Mouse (Mus musculus) hindbrain, embryonic 10.5 days (tissue): ENCODE measurements at regions not wholly inside any gene's neighbourhood (a gene's known extent, or its start where the extent isn't known, plus 50 kb on each side); places are given as distances from the start of the nearest gene placed in this dataset.
"Not testable (repeated sequence)": the region's sequence is repeated elsewhere in the genome, so short reads cannot be mapped to it uniquely, and the experiment has no call there.

Source experiments
- DNase-seq: peaks from one replicate; pipeline ENCODE4 v3.0.0-alpha.2; 2017; ENCODE audit warnings: low spot score
- H3K27ac ChIP-seq: fragments of 300-500 bp; sonication (generic); 2 replicates; pipeline ENCODE4 v1.5.1; 2016; ENCODE audit warnings: mild to moderate bottlenecking, moderate library complexity
- H3K27me3 ChIP-seq: fragments of 300-500 bp; sonication (generic); 2 replicates; pipeline ENCODE4 v1.6.1; 2016; ENCODE audit warnings: mild to moderate bottlenecking; ENCODE audit not compliant: poor library complexity, insufficient read depth, severe bottlenecking
- H3K36me3 ChIP-seq: fragments of 300-500 bp; sonication (generic); 2 replicates; pipeline ENCODE4 v1.6.1; 2016; ENCODE audit warnings: mild to moderate bottlenecking, moderate library complexity
- H3K4me1 ChIP-seq: fragments of 300-500 bp; sonication (generic); replicated peaks from 2 replicates; pipeline ENCODE4 v1.6.1; 2016; ENCODE audit warnings: mild to moderate bottlenecking
- H3K4me3 ChIP-seq: fragments of 300-500 bp; sonication (generic); 2 replicates; pipeline ENCODE4 v1.5.1; 2016; ENCODE audit warnings: mild to moderate bottlenecking, moderate library complexity
- H3K9me3 ChIP-seq: fragments of 300-500 bp; sonication (generic); 2 replicates; pipeline ENCODE4 v1.6.1; 2016; ENCODE audit warnings: mild to moderate bottlenecking, moderate library complexity
- whole genome bisulfite sequencing: fragments of 180-500 bp; shearing (Covaris S2); methylation state at CpG from one replicate; pipeline ENCODE4 v1.1.7; 2016; 5-methylcytosine and 5-hydroxymethylcytosine counted together

DNA sequence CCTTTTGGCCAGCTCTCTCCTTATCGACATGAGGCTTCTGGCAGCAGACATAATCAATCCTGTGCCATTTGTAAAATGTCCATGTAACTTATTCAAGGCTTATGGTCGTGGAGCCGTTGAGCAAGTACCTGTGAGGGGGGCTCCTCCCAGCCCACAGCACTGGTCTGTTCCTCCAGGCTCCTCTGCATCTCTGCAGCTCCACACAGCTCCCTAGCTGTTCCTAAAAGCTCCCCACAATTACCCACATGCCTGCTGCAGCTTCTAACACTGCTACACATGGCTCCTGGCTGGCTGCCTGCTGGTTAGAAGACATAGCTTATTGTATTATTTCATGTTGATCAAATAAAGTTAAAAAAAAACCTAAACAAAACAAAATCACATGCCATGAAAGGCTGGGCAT lies 77.9 kb downstream of the Tcp10c start:
- not testable (repeated sequence) for H3K36me3 ChIP-seq, H3K27ac ChIP-seq, DNase-seq, H3K27me3 ChIP-seq, H3K4me3 ChIP-seq, H3K4me1 ChIP-seq
- H3K9me3 ChIP-seq, result peaks cover 16% of the 10 kb centered on the region
- WGBS, result 85% methylated on average over 3 of the region's 3 CpGs

DNA sequence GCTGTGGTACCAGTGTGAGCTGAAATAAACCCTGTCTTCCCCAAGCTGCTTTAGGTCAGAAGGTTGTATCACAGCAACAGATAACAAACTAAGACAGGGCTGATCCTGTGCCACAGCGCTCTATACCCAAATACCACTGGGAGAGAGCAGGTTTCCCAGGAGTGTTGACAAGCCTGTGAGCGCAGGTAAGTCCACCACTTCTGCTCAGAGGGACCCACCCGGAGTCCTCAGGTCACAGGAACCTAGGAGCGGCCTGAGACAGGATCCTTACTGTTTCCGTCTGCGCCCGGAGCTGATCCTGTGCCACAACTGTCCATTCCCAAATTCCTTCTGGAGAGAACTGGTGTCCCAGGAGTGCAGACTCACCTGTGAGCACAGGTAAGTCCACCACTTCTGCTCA lies 79.8 kb downstream of the Tcp10c start:
- not testable (repeated sequence) for H3K27ac ChIP-seq, DNase-seq, H3K4me3 ChIP-seq, H3K27me3 ChIP-seq, H3K36me3 ChIP-seq, H3K4me1 ChIP-seq
- WGBS, result 88% methylated on average over 7 of the region's 7 CpGs
- H3K9me3 ChIP-seq, result peaks cover 16% of the 10 kb centered on the region

GRCm38 (mm10) chr17:13438790-13439189 lies 84.4 kb downstream of the Tcp10c start:
- not testable (repeated sequence) for H3K4me1 ChIP-seq, DNase-seq, H3K36me3 ChIP-seq, H3K4me3 ChIP-seq, H3K27ac ChIP-seq, H3K27me3 ChIP-seq
- H3K9me3 ChIP-seq, result peaks cover 34% of the 10 kb centered on the region
- WGBS, result 88% methylated on average over 3 of the region's 3 CpGs

DNA sequence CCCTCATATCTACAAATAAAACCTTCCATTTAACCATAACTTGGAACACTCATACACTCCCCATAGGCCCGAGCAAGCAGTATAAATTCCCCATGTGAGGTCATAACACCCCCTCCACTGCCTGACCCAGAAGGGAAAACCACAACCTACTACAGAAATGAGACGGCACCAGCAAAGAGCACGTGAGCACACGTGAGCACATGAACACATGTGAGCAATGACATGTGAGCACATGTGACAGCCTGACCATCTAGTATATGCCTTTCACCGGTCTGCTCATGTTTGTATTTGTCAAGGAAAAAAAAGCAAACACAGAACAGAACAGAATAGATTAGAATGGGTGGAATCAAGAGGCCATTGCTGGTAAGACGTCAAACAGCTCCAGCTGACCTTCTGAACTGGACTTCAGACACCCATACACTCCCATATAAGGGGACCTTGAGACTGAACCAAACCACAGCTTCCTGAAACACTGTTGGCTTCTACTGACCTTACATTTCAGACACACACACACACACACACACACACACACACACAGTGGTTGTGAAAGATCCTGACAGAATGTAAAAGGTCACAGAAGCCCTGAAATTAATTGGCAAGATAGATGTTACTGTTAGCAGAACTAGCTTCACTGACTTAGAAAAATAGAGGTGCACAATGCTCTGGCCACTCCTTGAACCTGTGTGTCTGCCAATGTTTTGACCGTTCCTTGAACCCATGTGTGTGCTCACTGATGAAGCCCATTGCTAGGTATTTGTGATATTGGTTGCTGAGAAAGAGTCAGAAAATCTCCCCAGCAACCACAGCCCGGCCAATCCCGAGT lies 86.5 kb downstream of the Tcp10c start:
- WGBS, result 85% methylated on average over 9 of the region's 9 CpGs
- H3K27ac ChIP-seq, H3K4me3 ChIP-seq, H3K4me1 ChIP-seq, H3K36me3 ChIP-seq, H3K27me3 ChIP-seq, DNase-seq: not testable (repeated sequence)
- H3K9me3 ChIP-seq, result peaks cover 41% of the 10 kb centered on the region

DNA sequence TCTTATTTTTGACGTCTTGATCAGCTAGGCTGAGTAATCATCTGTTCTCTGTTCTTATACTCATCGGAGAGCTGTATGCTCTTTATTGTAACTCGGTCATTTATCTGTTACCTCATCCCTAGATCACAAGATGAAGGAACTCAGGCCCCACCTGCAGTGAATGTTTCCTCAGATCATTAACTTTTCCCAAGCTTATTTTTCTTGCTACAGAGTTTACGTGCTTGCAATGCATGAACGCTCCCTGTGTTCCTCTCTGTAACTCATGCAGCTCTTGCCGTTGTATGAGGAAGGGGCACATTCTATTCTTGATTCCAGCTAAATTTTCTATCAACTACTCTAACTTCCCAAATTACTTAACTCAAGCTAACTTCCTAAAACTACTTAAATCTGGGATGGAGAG lies 87.9 kb downstream of the Tcp10c start:
- not testable (repeated sequence) for H3K27ac ChIP-seq, DNase-seq, H3K4me3 ChIP-seq, H3K4me1 ChIP-seq, H3K27me3 ChIP-seq, H3K36me3 ChIP-seq
- 79% methylated on average over 6 of the region's 6 CpGs for WGBS
- peaks cover 43% of the 10 kb centered on the region for H3K9me3 ChIP-seq

DNA sequence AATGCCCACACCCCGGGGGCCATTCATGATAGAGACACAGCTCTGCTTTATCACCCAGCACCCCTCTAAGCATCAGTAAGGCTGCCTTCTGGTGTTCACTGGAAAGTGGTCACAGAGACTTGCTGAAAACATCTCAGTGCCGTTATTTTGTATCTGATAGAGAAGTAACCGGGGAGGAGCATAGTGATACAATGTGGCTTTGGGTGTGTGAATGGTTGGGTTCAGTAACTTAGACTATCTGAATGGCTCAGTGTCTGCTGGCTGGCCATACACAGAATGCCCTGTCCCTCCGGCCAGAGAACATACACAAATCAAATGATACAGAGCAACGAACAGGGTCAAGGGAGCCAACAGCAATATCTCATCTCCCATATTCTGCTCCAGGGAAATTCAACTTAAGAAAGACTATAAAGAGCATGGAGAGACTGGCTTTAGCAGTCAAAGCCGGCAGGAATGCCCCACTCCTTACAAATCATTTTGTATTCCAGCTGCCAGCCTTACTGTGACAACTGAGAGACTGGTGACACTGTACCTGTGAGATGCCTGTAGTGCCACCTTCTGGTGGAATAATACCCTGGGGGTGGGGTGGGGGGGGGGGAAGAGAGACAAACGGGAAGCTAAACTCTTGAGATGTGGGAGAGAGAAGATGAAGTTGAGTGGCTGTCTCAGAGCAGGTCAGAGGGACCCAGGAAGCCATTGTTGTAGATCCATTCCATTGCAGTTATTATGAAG lies 102.7 kb downstream of the Tcp10c start:
- DNase-seq, H3K36me3 ChIP-seq, H3K4me1 ChIP-seq, H3K27ac ChIP-seq, H3K27me3 ChIP-seq, H3K4me3 ChIP-seq: not testable (repeated sequence)
- 89% methylated on average over 7 of the region's 7 CpGs for WGBS
- H3K9me3 ChIP-seq, result peaks cover 29% of the 10 kb centered on the region

DNA sequence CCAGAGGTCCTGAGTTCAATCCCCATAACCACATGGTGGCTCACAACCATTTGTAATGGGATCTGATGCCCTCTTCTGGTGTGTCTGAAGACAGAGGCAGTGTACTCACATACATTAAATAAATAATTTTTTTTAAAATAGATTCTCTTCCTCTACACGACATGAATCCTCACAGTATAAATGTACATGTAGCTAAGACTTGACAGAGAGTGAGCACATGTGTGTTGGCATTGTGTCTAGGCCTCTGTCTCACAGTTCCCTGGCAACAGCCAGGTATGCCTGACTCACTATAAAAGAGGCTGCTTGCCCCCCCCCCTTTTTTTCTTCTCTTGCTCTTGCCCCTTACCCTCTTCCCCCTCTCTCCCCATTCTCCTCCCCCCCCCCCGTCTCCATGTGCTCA lies 103.6 kb downstream of the Tcp10c start:
- 87% methylated on average over 2 of the region's 2 CpGs for WGBS

GRCm38 (mm10) chr17:13458814-13459213 lies 104.4 kb downstream of the Tcp10c start:
- peaks cover 21% of the 10 kb centered on the region for H3K9me3 ChIP-seq
- 45% methylated on average over 1 of the region's 2 CpGs for WGBS
- not testable (repeated sequence) for DNase-seq, H3K27ac ChIP-seq, H3K27me3 ChIP-seq, H3K4me3 ChIP-seq, H3K36me3 ChIP-seq, H3K4me1 ChIP-seq

More for the DNA sequence above, 103.6 kb downstream of the Tcp10c start:
- not testable (repeated sequence) for H3K4me1 ChIP-seq, DNase-seq, H3K27ac ChIP-seq, H3K36me3 ChIP-seq, H3K27me3 ChIP-seq, H3K4me3 ChIP-seq
- peaks cover 21% of the 10 kb centered on the region for H3K9me3 ChIP-seq

DNA sequence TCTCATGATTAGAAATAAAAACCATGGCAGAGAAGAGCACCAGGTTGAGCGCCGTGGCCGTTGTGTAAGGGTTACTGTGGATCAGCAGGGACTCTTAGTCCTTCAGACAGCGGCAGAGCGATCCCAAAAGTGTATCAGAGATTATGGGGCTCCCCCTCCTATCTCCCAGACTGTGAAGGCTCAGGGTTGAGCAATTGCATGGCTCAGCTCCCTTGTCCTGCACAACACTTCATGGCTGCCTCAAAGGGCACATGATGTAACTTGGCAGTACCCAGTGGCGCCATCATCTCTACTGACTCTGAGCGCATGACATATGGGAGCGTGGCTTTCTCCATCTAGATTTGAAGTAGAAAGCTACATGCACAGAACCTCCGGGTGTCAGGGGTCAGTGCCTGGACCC lies 108.3 kb downstream of the Tcp10c start:
- not testable (repeated sequence) for H3K9me3 ChIP-seq, H3K27me3 ChIP-seq, H3K4me3 ChIP-seq, H3K4me1 ChIP-seq, H3K36me3 ChIP-seq, DNase-seq, H3K27ac ChIP-seq
- 82% methylated on average over 3 of the region's 9 CpGs for WGBS

GRCm38 (mm10) chr17:13465822-13466221 lies 111.5 kb downstream of the Tcp10c start:
- not testable (repeated sequence) for H3K36me3 ChIP-seq, DNase-seq, H3K4me3 ChIP-seq, H3K4me1 ChIP-seq, H3K27ac ChIP-seq, H3K9me3 ChIP-seq, H3K27me3 ChIP-seq
- WGBS, result 42% methylated on average over 4 of the region's 5 CpGs

DNA sequence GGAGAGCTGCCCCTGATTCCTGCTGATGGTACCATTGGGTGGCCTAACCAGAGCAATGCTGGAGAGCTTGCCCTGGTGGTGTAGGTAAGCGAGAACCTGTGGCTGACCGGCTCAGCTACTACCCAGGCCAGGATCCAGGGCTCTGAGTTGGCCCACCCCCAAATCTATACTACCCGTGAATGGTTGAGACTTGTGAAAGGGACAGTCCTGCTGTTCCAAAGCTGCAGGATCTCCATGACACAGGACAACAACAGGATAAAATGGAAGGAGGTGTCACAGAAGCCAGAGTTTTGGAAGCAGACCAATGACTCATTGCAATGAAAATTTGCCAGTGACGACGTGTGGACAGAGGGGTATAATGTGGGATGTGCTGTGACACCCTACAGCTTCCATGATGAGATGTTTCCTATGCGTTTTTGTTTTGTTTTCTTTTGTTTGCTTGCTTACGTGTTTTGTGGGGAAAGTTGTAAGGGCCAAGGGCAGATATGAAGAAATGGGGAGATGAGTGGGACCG lies 115.6 kb downstream of the Tcp10c start:
- H3K27ac ChIP-seq, H3K27me3 ChIP-seq, H3K36me3 ChIP-seq, H3K4me1 ChIP-seq, H3K9me3 ChIP-seq, H3K4me3 ChIP-seq, DNase-seq: not testable (repeated sequence)
- 82% methylated on average over 8 of the region's 8 CpGs for WGBS

DNA sequence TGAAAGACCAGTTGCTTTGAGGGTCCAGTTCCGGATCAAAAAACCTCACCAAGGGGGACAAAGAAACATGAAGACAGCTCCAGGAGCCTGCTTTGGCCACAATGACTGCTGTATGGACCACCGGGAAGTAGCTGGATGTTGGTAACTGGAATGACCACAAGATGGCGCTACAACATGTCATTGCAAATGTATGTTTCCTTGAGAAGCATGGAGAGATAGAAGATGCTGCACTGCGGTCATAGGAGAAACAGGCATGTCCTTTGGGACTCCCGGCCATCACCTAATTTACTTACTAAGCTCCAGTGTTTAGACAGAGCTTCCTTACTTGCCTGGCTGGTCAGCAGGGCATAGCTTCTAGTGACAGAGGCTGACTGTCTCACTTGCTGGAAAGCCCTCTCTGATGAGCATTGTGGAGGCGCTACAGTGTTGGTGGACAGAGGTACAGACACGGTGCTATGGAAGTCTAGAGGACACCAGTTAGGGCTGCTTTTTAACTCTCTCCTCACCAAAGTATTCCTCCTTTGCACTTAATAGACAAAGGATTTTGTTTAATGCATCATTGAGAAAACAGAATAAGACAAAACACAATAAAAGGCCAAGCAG lies 118.2 kb downstream of the Tcp10c start:
- H3K27ac ChIP-seq, result no peak overlapping the region
- H3K27me3 ChIP-seq, result no peaks in the 10 kb centered on the region
- DNase-seq, result peak; percentile 79
- no peak overlapping the region for H3K4me3 ChIP-seq
- no peaks in the 10 kb centered on the region for H3K36me3 ChIP-seq
- no peaks in the 10 kb centered on the region for H3K9me3 ChIP-seq
- 20% methylated on average over 7 of the region's 7 CpGs for WGBS
- H3K4me1 ChIP-seq, result peaks cover 6% of the 10 kb centered on the region; the same call in 1 of the 2 replicates
